ENCODE assay signal across 14 mouse cellular contexts in the genomic region with DNA sequence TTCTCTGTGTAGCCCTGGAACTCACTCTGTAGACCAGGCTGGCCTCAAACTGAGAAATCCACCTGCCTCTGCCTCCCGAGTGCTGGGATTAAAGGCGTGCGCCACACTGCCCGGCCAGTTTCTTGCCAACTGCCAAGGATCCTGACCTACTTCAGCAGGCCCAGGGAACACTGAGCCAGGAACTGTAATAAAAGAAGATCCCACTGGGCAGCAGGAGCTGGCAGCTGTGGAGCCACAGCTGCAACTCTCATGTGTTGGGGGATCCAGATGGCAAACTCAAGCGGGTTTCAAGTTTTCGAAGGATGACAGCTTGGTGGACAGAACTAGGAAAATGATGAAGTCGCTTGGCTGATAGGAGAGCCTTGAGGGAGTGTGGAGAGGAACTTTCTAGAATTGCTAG. TPM values are rescaled to one million over a fixed set of nuclear protein-coding genes. Genes with fewer than 3 reads are reported as not detected.
A peak's percentile ranks its signal among the peaks of the same experiment; 100 is the strongest.
DNase-seq lines count a peak whose midpoint lies in the region.
"Had no signal": no experiment of that assay in that cellular context is flagged by ENCODE, and none has a peak within 500 bp of the region (broad histone marks: within the 10 kb centered on the region; RNA-seq: fewer than 3 reads in every experiment).

No protein-coding gene starts in this region.

- intact Hi-C loops in gastrocnemius, postnatal 14 days (cut with DNase I; ENCODE audit: low total_unique reads): loop anchor here (5.0 kb wide), 1 partner anchor 38 kb away; no protein-coding TSS in a partner anchor

- DNase-seq in adrenal gland, postnatal 10 days: peak; percentile 25
- DNase-seq in adrenal gland, postnatal 25 days: no peak
- DNase-seq in gastrocnemius, postnatal 14 days: peak; percentile 68
- DNase-seq in skeletal muscle tissue, adult 2 months (ENCODE audit: low read depth, low spot score): peak; percentile 90
- no peak for DNase-seq in Muller cell, postnatal 12 days (ENCODE audit: inconsistent ontology term)
- no peak for DNase-seq in right cerebral cortex, adult 2 months (ENCODE audit: low spot score in 2 of 2)
- DNase-seq: adrenal gland, postnatal 14 days; cerebellum, adult 11-12 months; cerebellum, adult 9-10 months; cerebellum, postnatal 14 days; heart, adult 11 months; heart, postnatal 10 days; heart, postnatal 36 days; kidney, adult 11 months had no signal

RNA-seq across cellular contexts. Expression of gene Brd3, which starts 3.2 kb away (rescaled TPM):
- 10 to 100 TPM; 83.9 to 89.7 TPM for total RNA-seq in adrenal gland, postnatal 10 days (2021)
- total RNA-seq in adrenal gland, postnatal 25 days (2021): 81.8 and 110 TPM in 2 replicates
- total RNA-seq in gastrocnemius, postnatal 14 days (2021): 10 to 100 TPM; 23.7 to 35.2 TPM

RNA-seq across cellular contexts. Expression of gene Wdr5, which starts 4.3 kb away (rescaled TPM):
- 10 to 100 TPM; 35.2 to 38.3 TPM for total RNA-seq in adrenal gland, postnatal 10 days (2021)
- total RNA-seq in adrenal gland, postnatal 25 days (2021): 37.3 and 40.2 TPM in 2 replicates
- 10 to 100 TPM; 17.5 to 20.9 TPM for total RNA-seq in gastrocnemius, postnatal 14 days (2021)

Comparison
In these comparisons a context has a peak if more than half of its experiments do, and no peak if none do; other contexts are left out.
1. DNase-seq: peak in adrenal gland, postnatal 10 days (single experiment), gastrocnemius, postnatal 14 days (single experiment) and skeletal muscle tissue, adult 2 months (single experiment); none in adrenal gland, postnatal 25 days (single experiment), Muller cell, postnatal 12 days (single experiment) and right cerebral cortex, adult 2 months (0 of 2).